Mouse (Mus musculus): Measurements from ENCODE around the gene Exoc3l4.

DNA sequence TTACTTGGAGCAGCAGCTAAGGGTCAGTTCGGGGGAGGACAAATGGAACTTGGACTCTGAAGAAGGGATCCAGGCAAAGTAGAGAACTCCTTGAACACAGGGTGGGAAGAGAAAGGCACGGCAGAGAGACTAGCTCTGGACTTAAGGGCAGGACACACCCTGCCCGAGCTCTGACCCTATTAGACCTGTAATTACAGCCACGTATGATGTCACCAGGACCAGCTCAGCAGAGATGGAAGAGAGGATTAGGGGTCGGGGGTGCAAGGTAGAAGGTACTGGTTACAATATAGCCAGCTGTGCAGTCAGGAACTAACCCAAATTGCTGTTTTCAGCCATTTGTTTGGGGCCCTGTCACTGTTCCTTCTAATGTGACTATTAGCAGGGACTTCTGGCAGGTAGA lies 6.0 kb downstream of the Exoc3l4 start:
- TF ChIP-seq CTCF (IDR thresholded peaks at IDR 0.05; ENCODE audit: low read depth, low read length) (no peak), GATA1 (IDR thresholded peaks at IDR 0.05; ENCODE audit: borderline replicate concordance, low read length) (no peak)
